Mouse (Mus musculus) myocyte (in vitro differentiated cells): ENCODE measurements around the gene Fasl. TPM values are rescaled to one million over a fixed set of nuclear protein-coding genes. Genes with fewer than 3 reads are reported as not detected.

Experiments
- H3K27me3 ChIP-seq: one replicate; pipeline ENCODE4 v1.6.1; 2011; ENCODE audit not compliant: control insufficient read depth, insufficient read depth, insufficient read length
- H3K36me3 ChIP-seq: one replicate; pipeline ENCODE4 v1.6.1; 2011; ENCODE audit not compliant: control insufficient read depth, insufficient read depth
- H3K4me2 ChIP-seq: one replicate; pipeline ENCODE4 v1.6.1; 2011; ENCODE audit warnings: low read depth, control low read depth
- H3K4me3 ChIP-seq: one replicate; pipeline ENCODE4 v1.5.1; 2011; ENCODE audit warnings: mild to moderate bottlenecking, control low read depth, moderate library complexity
- H3K79me2 ChIP-seq: one replicate; pipeline ENCODE4 v1.6.1; 2011; ENCODE audit not compliant: control insufficient read depth, insufficient read depth
- H3ac ChIP-seq: one replicate; pipeline ENCODE4 v1.6.1; 2011; ENCODE audit not compliant: control insufficient read depth, insufficient read length
- CEBPB ChIP-seq: IDR thresholded peaks from 2 replicates; pipeline ENCODE4 v1.6.1; 2011; ENCODE audit warnings: mild to moderate bottlenecking, moderate library complexity; ENCODE audit not compliant: poor library complexity, insufficient read depth, severe bottlenecking
- E2F4 ChIP-seq: IDR thresholded peaks from one replicate; pipeline ENCODE4 v1.6.1; 2011; ENCODE audit warnings: mild to moderate bottlenecking, control low read depth, moderate library complexity; ENCODE audit not compliant: insufficient read depth
- MAX ChIP-seq: IDR thresholded peaks from one replicate; pipeline ENCODE4 v1.6.1; 2011; ENCODE audit warnings: low read depth, mild to moderate bottlenecking, control low read depth
- MYOD1 ChIP-seq, 3 experiments: IDR thresholded peaks; one replicate each; pipeline ENCODE4 v1.6.1; 2011; ENCODE audit warnings: control low read depth in 2 of 3, low read depth in 2 of 3, mild to moderate bottlenecking in 2 of 3, moderate library complexity in 1 of 3; ENCODE audit not compliant: insufficient read length in 2 of 3, control insufficient read depth in 1 of 3
- MYOG ChIP-seq, 3 experiments: IDR thresholded peaks; one replicate each; pipeline ENCODE4 v1.6.1; 2011; ENCODE audit warnings: control low read depth in 2 of 3, low read depth in 2 of 3, mild to moderate bottlenecking in 2 of 3; ENCODE audit not compliant: insufficient read length in 2 of 3, control insufficient read depth in 1 of 3, insufficient read depth in 1 of 3
- POLR2A ChIP-seq: IDR thresholded peaks from one replicate; pipeline ENCODE4 v1.6.1; 2011; ENCODE audit warnings: low read depth, mild to moderate bottlenecking, control low read depth, moderate library complexity; ENCODE audit not compliant: insufficient read length
- POLR2AphosphoS2 ChIP-seq: IDR thresholded peaks from one replicate; pipeline ENCODE4 v1.6.1; 2011; ENCODE audit warnings: low read depth, control low read depth; ENCODE audit not compliant: insufficient read length
- REST ChIP-seq: IDR thresholded peaks from one replicate; pipeline ENCODE4 v1.6.1; 2011; ENCODE audit warnings: mild to moderate bottlenecking, control low read depth, moderate library complexity; ENCODE audit not compliant: insufficient read depth, insufficient read length
- SRF ChIP-seq: IDR thresholded peaks from one replicate; pipeline ENCODE4 v1.6.1; 2011; ENCODE audit warnings: low read depth; ENCODE audit not compliant: control insufficient read depth, insufficient read length
- TCF12 ChIP-seq: IDR thresholded peaks from one replicate; pipeline ENCODE4 v1.6.1; 2011; ENCODE audit warnings: mild to moderate bottlenecking, control low read depth; ENCODE audit not compliant: poor library complexity, insufficient read depth, severe bottlenecking
- TCF3 ChIP-seq: IDR thresholded peaks from one replicate; pipeline ENCODE4 v1.6.1; 2011; ENCODE audit warnings: low read depth, control low read depth; ENCODE audit not compliant: insufficient read length
- USF1 ChIP-seq: IDR thresholded peaks from one replicate; pipeline ENCODE4 v1.6.1; 2011; ENCODE audit warnings: low read depth, mild to moderate bottlenecking, control low read depth, moderate library complexity
- polyA plus RNA-seq: library from polyadenylated mRNA; unstranded; fragments of >200 nt; fragmentation: generic; extraction: Trizol; gene quantifications from one replicate; pipeline ENCODE4 v1.2.1, GENCODE M21; 2012; ENCODE audit warnings: missing spikeins

The Fasl gene
- not detected for polyA plus RNA-seq

GRCm38 (mm10) chr1:161788339-161788738 is at the start of gene Fasl:
TSS of gene Fasl (minus strand) at chr1:161788495.
- Histone ChIP-seq H3K4me2 (no peak within 1 kb of the TSS), H3K79me2 (no peaks in the 10 kb centered on the region), H3K4me3 (no peak within 1 kb of the TSS), H3K27me3 (no peaks in the 10 kb centered on the region), H3K36me3 (no peaks in the 10 kb centered on the region), H3ac (no peak within 1 kb of the TSS)
- TF ChIP-seq E2F4 = no peak
- no peak for TF ChIP-seq POLR2AphosphoS2
- TF ChIP-seq USF1 = no peak

- no peak for TF ChIP-seq REST
- no peak for TF ChIP-seq TCF12
- no peak for TF ChIP-seq POLR2AphosphoS2
- TF ChIP-seq CEBPB = no peak
- TF ChIP-seq E2F4 = no peak
- TF ChIP-seq MAX = no peak
- no peak for TF ChIP-seq USF1
- TF ChIP-seq MYOD1 (IDR thresholded peaks at IDR 0.05; ENCODE audit: control insufficient read depth in 1 of 3, insufficient read length in 2 of 3, low read depth in 2 of 3) = no peak
- no peak for TF ChIP-seq POLR2A
- no peak for TF ChIP-seq TCF3
- no peak for TF ChIP-seq SRF
- no peak for TF ChIP-seq MYOG (IDR thresholded peaks at IDR 0.05; ENCODE audit: control insufficient read depth in 1 of 3, insufficient read depth in 1 of 3, insufficient read length in 2 of 3, low read depth in 2 of 3)
- Histone ChIP-seq H3K79me2 (no peaks in the 10 kb centered on the region), H3K27me3 (no peaks in the 10 kb centered on the region), H3K36me3 (peaks cover 34% of the 10 kb centered on the region), H3ac (no peak overlapping the region), H3K4me2 (no peak overlapping the region), H3K4me3 (no peak overlapping the region)
These were observed 38.4 kb upstream of the Fasl start for GRCm38 (mm10) chr1:161826677-161827076.

DNA sequence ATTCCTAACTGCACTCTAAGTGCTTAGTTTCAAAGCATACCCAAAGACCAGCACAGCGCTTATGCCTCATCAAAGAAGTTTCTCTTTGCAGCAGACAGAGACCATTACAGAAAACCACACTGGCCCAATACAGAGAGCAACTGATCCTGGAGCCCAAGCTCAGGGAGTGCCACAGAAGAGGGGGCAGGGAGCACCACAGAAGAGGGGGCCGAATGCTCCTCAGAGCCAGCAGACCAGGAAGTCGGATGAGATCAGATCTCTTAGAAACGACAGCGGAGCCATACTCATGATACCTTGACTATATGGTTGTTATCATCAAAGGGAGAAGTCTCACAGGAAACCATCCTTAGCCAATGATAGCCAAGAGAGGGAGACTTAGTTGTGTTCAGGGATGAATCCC is 21.1 kb upstream of the Fasl start:
- Histone ChIP-seq H3K27me3 (no peaks in the 10 kb centered on the region), H3K4me2 (no peak overlapping the region), H3K36me3 (no peaks in the 10 kb centered on the region), H3ac (no peak overlapping the region), H3K4me3 (no peak overlapping the region), H3K79me2 (no peaks in the 10 kb centered on the region)
- TF ChIP-seq USF1 = no peak
- TF ChIP-seq TCF3 = no peak
- no peak for TF ChIP-seq MAX
- no peak for TF ChIP-seq CEBPB
- no peak for TF ChIP-seq POLR2AphosphoS2
- no peak for TF ChIP-seq MYOD1 (IDR thresholded peaks at IDR 0.05; ENCODE audit: control insufficient read depth in 1 of 3, insufficient read length in 2 of 3, low read depth in 2 of 3)

- no peak overlapping the region for H3ac ChIP-seq
- no peaks in the 10 kb centered on the region for H3K79me2 ChIP-seq
- H3K4me2 ChIP-seq = no peak overlapping the region
- H3K36me3 ChIP-seq = no peaks in the 10 kb centered on the region
- TF ChIP-seq E2F4 (no peak), MAX (no peak), MYOG (IDR thresholded peaks at IDR 0.05; ENCODE audit: control insufficient read depth in 1 of 3, insufficient read depth in 1 of 3, insufficient read length in 2 of 3, low read depth in 2 of 3) (no peak), TCF12 (no peak), TCF3 (no peak), MYOD1 (IDR thresholded peaks at IDR 0.05; ENCODE audit: control insufficient read depth in 1 of 3, insufficient read length in 2 of 3, low read depth in 2 of 3) (no peak), USF1 (no peak), CEBPB (no peak), POLR2AphosphoS2 (no peak), POLR2A (no peak), REST (no peak), SRF (no peak)
- H3K27me3 ChIP-seq = no peaks in the 10 kb centered on the region
- no peak overlapping the region for H3K4me3 ChIP-seq
These were observed 20.7 kb upstream of the Fasl start for GRCm38 (mm10) chr1:161808980-161809379.

- H3ac ChIP-seq = no peak overlapping the region
- H3K79me2 ChIP-seq = no peaks in the 10 kb centered on the region
- H3K4me3 ChIP-seq = no peak overlapping the region
- TF ChIP-seq MYOG (IDR thresholded peaks at IDR 0.05; ENCODE audit: control insufficient read depth in 1 of 3, insufficient read depth in 1 of 3, insufficient read length in 2 of 3, low read depth in 2 of 3) = no peak
- no peaks in the 10 kb centered on the region for H3K27me3 ChIP-seq
- H3K4me2 ChIP-seq = no peak overlapping the region
- no peaks in the 10 kb centered on the region for H3K36me3 ChIP-seq
These were observed 16.3 kb upstream of the Fasl start for GRCm38 (mm10) chr1:161804541-161804971.

- no peaks in the 10 kb centered on the region for H3K27me3 ChIP-seq
- no peak overlapping the region for H3ac ChIP-seq
- no peak for TF ChIP-seq SRF
- no peak for TF ChIP-seq TCF12
- TF ChIP-seq MYOD1 (IDR thresholded peaks at IDR 0.05; ENCODE audit: control insufficient read depth in 1 of 3, insufficient read length in 2 of 3, low read depth in 2 of 3) = no peak
- TF ChIP-seq POLR2A = no peak
- TF ChIP-seq MAX = no peak
- no peak for TF ChIP-seq E2F4
- no peak for TF ChIP-seq POLR2AphosphoS2
- TF ChIP-seq REST = no peak
- TF ChIP-seq USF1 = no peak
- TF ChIP-seq MYOG (IDR thresholded peaks at IDR 0.05; ENCODE audit: control insufficient read depth in 1 of 3, insufficient read depth in 1 of 3, insufficient read length in 2 of 3, low read depth in 2 of 3) = no peak
- TF ChIP-seq CEBPB = no peak
- no peak for TF ChIP-seq TCF3
- H3K36me3 ChIP-seq = no peaks in the 10 kb centered on the region
- H3K4me2 ChIP-seq = no peak overlapping the region
- H3K4me3 ChIP-seq = no peak overlapping the region
- H3K79me2 ChIP-seq = no peaks in the 10 kb centered on the region
These were observed 13.0 kb upstream of the Fasl start for GRCm38 (mm10) chr1:161801321-161801720.
